Mouse (Mus musculus): ENCODE measurements around the gene Mpg.

DNA sequence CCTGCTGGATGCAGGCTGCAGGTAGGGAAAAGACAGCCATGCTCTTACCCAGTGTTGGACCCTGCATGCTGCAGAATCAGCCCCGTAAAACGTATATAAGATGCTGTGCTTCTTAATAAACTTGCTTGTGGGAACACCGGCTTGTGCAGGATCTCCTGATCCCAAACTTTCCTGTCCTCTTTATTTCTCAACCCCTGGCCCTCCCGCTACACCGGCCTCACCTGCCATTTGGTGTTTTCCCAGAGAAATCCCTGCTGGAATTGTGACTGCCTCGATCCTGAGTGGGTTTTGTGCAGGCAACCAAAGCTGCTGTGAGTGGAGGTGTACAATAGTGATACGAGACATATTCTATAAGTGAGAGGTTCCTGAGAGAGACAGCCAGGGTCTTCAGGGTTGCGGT lies 41.8 kb upstream of the Mpg start:
- TF ChIP-seq CTCF (IDR thresholded peaks at IDR 0.05; ENCODE audit: borderline replicate concordance, insufficient read depth, low read length), result no peak
- no peak for TF ChIP-seq POLR2A (IDR thresholded peaks at IDR 0.05; ENCODE audit: low read depth, low read length)

Data from embryonic fibroblast, embryonic 13.5 days (primary cell).